Mouse (Mus musculus): ENCODE data around the gene Zfhx3. TPM values are rescaled to one million over a fixed set of nuclear protein-coding genes. Genes with fewer than 3 reads are reported as not detected.

Gene Zfhx3
- polyA plus RNA-seq, 1 experiment from 2014 or later, result 4.4 TPM

DNA sequence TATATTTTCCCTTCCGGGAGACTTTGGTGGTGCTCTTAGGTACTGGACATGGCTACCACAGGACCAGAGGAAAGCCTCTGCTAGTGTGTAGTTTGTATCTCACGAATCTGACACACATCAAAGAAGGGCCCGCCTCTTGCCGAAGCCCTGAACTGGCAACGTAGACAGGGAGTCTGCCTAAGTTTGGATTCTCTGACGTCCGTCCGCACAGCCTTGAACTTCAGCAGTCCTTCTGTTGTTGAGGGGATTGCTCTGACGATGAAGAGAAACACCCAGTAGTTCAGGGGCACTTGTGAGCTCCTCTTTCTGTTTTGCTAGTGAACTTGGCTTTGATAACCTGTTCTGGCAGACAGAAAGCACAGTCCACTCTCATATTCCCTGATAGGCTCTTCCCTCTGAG lies 836.1 kb downstream of the Zfhx3 start:
- WGBS, result 70% methylated on average over 9 of the region's 9 CpGs
- Histone ChIP-seq H3K4me1 (replicated peaks) (peaks cover 17% of the 10 kb centered on the region), H3K4me2 (no peak overlapping the region), H3K4me3 (no peak overlapping the region), H3K9me3 (replicated peaks) (no peaks in the 10 kb centered on the region), H3K27ac (no peak overlapping the region), H3K36me3 (no peaks in the 10 kb centered on the region), H3K27me3 (no peaks in the 10 kb centered on the region), H3K9ac (no peak overlapping the region)
- no peak for ATAC-seq (replicated peaks; ENCODE audit: insufficient number of reproducible peaks, insufficient read depth, low FRiP score, low read depth)

DNA sequence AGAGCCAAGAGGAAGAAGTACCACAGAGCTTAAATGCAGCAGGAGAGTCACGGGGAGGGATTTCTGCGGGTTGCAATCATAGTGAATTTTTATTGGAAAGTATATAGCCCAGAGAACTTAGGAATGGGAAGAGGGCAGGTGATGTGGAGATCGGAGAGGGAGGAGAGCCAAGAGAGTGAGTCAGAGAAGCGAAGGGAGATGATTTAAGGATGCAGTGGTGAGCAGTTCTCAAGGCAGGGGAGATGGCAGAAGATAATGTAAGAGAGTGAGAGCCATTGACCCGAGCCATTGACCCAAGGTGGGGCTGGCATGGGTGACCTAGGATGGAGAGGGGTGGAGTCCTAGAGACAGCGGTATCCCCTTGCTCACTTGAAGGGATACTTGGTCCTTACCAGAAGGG lies 838.3 kb downstream of the Zfhx3 start:
- H3K27me3 ChIP-seq, result no peaks in the 10 kb centered on the region
- no peak overlapping the region for H3K4me3 ChIP-seq
- ATAC-seq (replicated peaks; ENCODE audit: insufficient number of reproducible peaks, insufficient read depth, low FRiP score, low read depth), result no peak
- H3K9me3 ChIP-seq (replicated peaks), result no peaks in the 10 kb centered on the region
- H3K4me1 ChIP-seq (replicated peaks), result peaks cover 14% of the 10 kb centered on the region
- WGBS, result 72% methylated on average over 6 of the region's 6 CpGs
- H3K4me2 ChIP-seq, result no peak overlapping the region
- H3K36me3 ChIP-seq, result no peaks in the 10 kb centered on the region
- H3K27ac ChIP-seq, result no peak overlapping the region
- H3K9ac ChIP-seq, result no peak overlapping the region

DNA sequence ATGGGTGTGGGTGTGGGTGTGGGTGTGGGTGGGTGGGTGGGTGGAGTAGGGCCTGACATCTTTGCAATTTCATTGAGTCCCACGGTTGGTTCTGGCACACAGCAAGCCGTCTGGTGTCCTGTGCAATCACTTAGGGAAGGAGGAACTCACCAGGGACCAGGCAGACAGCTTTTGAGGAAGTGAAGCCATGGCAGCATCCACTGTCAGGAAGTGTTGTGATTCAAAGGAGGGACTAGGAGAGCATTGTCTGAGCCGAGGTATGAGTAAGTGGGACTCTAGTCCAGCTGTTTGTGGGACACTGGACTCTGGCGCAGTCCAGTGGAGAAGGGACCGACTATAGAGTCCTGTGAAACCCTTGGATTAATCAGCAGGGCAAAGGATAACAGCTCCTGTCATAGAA lies 838.7 kb downstream of the Zfhx3 start:
- no peaks in the 10 kb centered on the region for H3K9me3 ChIP-seq (replicated peaks)
- no peak overlapping the region for H3K27ac ChIP-seq
- H3K27me3 ChIP-seq, result no peaks in the 10 kb centered on the region
- ATAC-seq (replicated peaks; ENCODE audit: insufficient number of reproducible peaks, insufficient read depth, low FRiP score, low read depth), result 0 out of 2 replicates have a peak, but pooled peaks have one; percentile 39
- H3K4me2 ChIP-seq, result no peak overlapping the region
- no peak overlapping the region for H3K4me3 ChIP-seq
- 51% methylated on average over 5 of the region's 5 CpGs for WGBS
- no peak overlapping the region for H3K9ac ChIP-seq
- no peaks in the 10 kb centered on the region for H3K36me3 ChIP-seq
- H3K4me1 ChIP-seq (replicated peaks), result peaks cover 14% of the 10 kb centered on the region

DNA sequence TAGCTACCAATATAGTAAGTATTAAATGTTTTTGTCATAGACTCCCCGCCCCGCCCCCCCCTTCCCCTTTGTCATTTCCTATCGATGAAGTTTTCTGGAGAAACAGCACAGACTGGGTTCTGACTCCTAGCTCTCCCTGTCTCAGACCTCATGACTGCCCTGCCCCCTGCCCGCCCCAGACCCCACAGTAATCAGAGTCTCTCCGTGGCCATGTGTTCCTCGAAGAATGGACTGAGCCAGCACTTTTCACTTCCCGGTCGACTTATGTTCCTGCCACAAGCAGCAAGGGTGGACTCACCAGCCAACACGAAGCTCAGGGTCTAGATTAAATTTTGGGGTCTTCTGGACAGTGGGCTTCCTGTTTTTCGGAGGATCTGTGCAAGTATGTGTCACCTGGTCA lies 840.7 kb downstream of the Zfhx3 start:
- Histone ChIP-seq H3K4me2 (no peak overlapping the region), H3K4me3 (no peak overlapping the region), H3K9ac (no peak overlapping the region), H3K9me3 (replicated peaks) (no peaks in the 10 kb centered on the region), H3K4me1 (replicated peaks) (peaks cover 12% of the 10 kb centered on the region), H3K27me3 (no peaks in the 10 kb centered on the region), H3K36me3 (no peaks in the 10 kb centered on the region), H3K27ac (no peak overlapping the region)
- WGBS, result 56% methylated on average over 10 of the region's 10 CpGs
- ATAC-seq (replicated peaks; ENCODE audit: insufficient number of reproducible peaks, insufficient read depth, low FRiP score, low read depth), result no peak

DNA sequence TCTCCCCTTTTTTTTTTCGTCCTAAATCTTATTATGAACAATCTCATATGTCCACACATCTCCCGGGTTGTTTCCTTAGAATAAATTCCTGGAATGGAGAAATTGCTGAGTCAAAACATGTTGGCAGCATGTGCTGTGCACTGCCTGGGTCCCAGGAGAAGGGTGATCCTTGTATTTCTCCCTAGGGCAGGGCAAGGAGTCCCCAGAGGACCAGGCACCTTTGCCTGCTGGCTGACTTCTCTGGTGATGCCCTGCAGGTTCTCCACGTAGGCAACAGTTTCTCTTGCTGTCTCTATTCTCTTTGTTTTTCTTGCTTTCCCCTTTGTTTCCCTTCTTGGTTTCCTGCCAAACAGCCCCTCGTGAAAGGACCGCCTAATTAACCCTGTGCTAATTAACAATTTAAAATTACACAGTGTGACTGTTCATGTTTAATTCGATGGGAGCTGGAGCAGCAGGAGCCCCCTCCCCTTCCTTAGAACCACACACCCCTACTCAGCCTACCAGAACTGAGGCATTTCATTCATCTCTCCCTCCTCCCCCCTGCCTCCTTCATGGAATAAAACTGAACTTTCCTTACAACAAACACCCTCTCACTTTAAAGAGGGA lies 845.8 kb downstream of the Zfhx3 start:
- H3K27ac ChIP-seq, result no peak overlapping the region
- H3K9me3 ChIP-seq (replicated peaks), result 0 out of 2 replicates have a peak, but pooled peaks cover 5% of the 10 kb centered on the region
- H3K9ac ChIP-seq, result no peak overlapping the region
- WGBS, result 43% methylated on average over 6 of the region's 6 CpGs
- H3K4me1 ChIP-seq (replicated peaks), result peaks cover 8% of the 10 kb centered on the region
- ATAC-seq (replicated peaks; ENCODE audit: insufficient number of reproducible peaks, insufficient read depth, low FRiP score, low read depth), result no peak
- no peak overlapping the region for H3K4me2 ChIP-seq
- no peak overlapping the region for H3K4me3 ChIP-seq
- no peaks in the 10 kb centered on the region for H3K27me3 ChIP-seq
- peaks cover 12% of the 10 kb centered on the region for H3K36me3 ChIP-seq

DNA sequence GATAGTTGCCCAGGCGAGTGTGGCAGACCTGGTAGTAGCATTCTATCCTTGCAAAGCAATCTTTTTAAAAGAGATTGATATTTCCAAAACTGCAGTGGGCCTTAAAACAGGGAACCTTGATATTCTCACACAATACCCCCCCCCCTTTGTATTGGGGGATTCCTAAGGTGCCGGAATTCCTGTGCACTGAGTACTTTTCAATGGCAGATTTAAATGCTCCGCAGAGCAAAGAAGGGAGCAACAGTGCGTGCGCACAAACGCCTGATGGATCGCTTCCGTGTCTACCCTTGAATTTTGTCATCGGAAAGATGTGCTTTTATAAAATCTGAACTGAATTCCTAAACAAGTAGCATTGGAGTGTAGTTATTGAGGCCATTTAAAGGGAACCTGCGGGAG lies 846.3 kb downstream of the Zfhx3 start:
- Histone ChIP-seq H3K27ac (no peak overlapping the region), H3K9ac (no peak overlapping the region), H3K27me3 (no peaks in the 10 kb centered on the region), H3K4me2 (no peak overlapping the region), H3K4me3 (no peak overlapping the region), H3K4me1 (replicated peaks) (peaks cover 8% of the 10 kb centered on the region), H3K9me3 (replicated peaks) (0 out of 2 replicates have a peak, but pooled peaks cover 5% of the 10 kb centered on the region), H3K36me3 (peaks cover 15% of the 10 kb centered on the region)
- ATAC-seq (replicated peaks; ENCODE audit: insufficient number of reproducible peaks, insufficient read depth, low FRiP score, low read depth), result no peak
- 76% methylated on average over 10 of the region's 10 CpGs for WGBS

DNA sequence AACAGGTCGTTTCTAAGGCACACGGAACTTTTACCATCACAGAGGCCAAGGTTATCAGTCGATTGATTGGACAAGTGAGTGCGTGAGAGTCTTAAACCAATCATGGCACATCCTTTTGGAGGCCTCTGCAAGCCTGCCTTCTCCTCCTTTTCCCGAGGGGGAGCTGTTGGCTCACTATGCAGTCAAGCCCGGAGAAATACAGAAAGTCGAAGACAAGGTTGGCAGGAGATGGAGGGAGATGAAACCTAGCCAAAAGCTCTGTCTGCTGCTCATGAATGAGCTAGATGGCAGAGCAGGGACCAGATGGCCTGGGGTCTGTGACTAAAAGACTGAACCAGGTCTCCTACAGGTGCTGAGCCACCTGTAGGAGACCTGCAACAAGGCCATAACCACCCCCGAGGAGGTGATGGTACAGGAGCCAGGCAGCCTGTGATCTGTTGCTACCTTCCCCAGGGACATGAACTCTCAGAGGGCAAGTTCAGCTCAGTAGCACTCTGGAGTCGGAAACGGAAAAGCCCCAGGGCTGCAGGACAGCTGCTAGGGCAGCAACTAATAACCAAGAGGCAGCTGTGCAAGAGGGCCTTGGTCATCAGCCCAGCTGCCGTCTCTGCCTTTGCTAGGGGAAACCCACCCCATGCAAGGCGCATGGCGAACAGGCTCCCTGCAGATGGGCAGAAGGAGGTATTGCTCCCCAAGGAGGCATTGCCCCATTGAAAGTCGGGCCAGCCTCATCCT lies 848.3 kb downstream of the Zfhx3 start:
- H3K27ac ChIP-seq, result no peak overlapping the region
- no peak overlapping the region for H3K9ac ChIP-seq
- H3K36me3 ChIP-seq, result peaks cover 34% of the 10 kb centered on the region
- H3K4me1 ChIP-seq (replicated peaks), result peaks cover 8% of the 10 kb centered on the region
- 57% methylated on average over 14 of the region's 14 CpGs for WGBS
- no peak overlapping the region for H3K4me3 ChIP-seq
- no peak overlapping the region for H3K4me2 ChIP-seq
- H3K9me3 ChIP-seq (replicated peaks), result peaks cover 5% of the 10 kb centered on the region; the same call in 1 of the 2 replicates
- H3K27me3 ChIP-seq, result no peaks in the 10 kb centered on the region
- no peak for ATAC-seq (replicated peaks; ENCODE audit: insufficient number of reproducible peaks, insufficient read depth, low FRiP score, low read depth)

DNA sequence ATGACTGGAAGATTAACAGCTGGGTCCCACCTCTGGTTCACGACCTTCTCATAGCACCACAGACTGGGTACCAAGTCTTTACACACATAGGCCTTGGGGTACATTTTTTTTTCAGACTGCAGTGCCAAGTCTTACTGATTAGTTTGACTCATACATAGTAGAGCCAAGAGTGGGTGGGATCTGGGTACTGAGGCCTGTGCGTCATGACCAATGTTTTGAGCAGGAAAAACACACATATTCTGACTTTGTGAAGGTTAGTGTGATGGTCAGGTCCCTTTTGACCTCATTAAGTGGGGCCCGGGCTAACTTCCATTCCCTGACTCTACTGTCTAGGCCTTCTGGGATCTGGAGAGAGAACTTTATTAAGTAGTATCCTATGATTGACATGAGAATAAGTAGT lies 853.6 kb downstream of the Zfhx3 start:
- H3K4me2 ChIP-seq, result no peak overlapping the region
- no peak overlapping the region for H3K4me3 ChIP-seq
- 90% methylated on average over 3 of the region's 3 CpGs for WGBS
- H3K27me3 ChIP-seq, result no peaks in the 10 kb centered on the region
- H3K27ac ChIP-seq, result no peak overlapping the region
- peaks cover 15% of the 10 kb centered on the region for H3K4me1 ChIP-seq (replicated peaks)
- H3K36me3 ChIP-seq, result peaks cover 44% of the 10 kb centered on the region
- H3K9me3 ChIP-seq (replicated peaks), result peaks cover 5% of the 10 kb centered on the region; the same call in 1 of the 2 replicates
- no peak for ATAC-seq (replicated peaks; ENCODE audit: insufficient number of reproducible peaks, insufficient read depth, low FRiP score, low read depth)
- H3K9ac ChIP-seq, result no peak overlapping the region

DNA sequence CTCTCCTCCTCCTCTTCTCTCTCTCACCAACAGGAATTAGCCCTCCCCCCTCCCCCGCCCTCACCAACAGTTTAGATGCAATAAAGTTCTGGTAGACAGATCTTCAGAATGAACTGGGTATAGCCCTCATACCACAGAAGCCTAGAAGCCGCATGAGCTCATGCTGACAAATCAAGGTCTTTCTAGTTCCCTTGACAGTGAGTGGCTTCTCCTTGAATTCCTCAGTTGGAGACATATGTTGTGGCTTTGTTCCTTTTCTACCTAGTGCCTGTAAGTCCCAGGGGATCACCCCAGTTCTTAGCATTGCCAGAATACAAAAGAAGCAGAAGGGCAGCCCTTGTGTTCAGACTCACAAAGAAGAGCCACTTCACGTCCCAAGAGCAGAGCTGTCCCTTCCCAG lies 854.4 kb downstream of the Zfhx3 start:
- Histone ChIP-seq H3K9me3 (replicated peaks) (peaks cover 5% of the 10 kb centered on the region; the same call in 1 of the 2 replicates), H3K27ac (0 out of 2 replicates have a peak overlapping the region, but pooled peaks have one; percentile 60), H3K36me3 (peaks cover 45% of the 10 kb centered on the region), H3K4me1 (replicated peaks) (peaks cover 14% of the 10 kb centered on the region), H3K9ac (no peak overlapping the region), H3K27me3 (no peaks in the 10 kb centered on the region), H3K4me2 (no peak overlapping the region), H3K4me3 (no peak overlapping the region)
- no peak for ATAC-seq (replicated peaks; ENCODE audit: insufficient number of reproducible peaks, insufficient read depth, low FRiP score, low read depth)
- 87% methylated on average over 3 of the region's 3 CpGs for WGBS

DNA sequence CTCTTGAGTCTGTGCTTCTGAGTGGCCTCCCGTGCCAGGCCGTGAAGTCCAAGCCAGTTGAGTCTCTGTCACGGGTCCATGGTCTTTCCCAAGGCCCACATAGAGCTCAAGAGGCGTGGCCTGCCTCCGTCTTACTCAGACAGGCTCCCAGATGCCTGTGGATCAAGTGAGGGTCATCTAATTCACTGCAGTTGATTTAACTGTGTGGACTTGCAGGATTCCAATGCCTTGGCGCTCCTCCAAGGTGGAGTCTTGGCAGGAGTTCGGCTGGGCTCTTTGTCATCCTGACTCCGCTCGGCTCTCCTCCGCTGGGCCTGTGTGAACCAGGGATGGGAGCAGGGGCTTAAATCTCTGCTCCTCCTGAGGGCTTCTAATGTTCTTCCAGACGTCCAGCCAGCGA lies 855.6 kb downstream of the Zfhx3 start:
- no peak overlapping the region for H3K9ac ChIP-seq
- no peak overlapping the region for H3K4me3 ChIP-seq
- peak; percentile 67 for ATAC-seq (replicated peaks; ENCODE audit: insufficient number of reproducible peaks, insufficient read depth, low FRiP score, low read depth)
- no peaks in the 10 kb centered on the region for H3K27me3 ChIP-seq
- 28% methylated on average over 12 of the region's 12 CpGs for WGBS
- no peak overlapping the region for H3K4me2 ChIP-seq
- peaks cover 14% of the 10 kb centered on the region for H3K4me1 ChIP-seq (replicated peaks)
- peaks cover 37% of the 10 kb centered on the region for H3K36me3 ChIP-seq
- peak overlapping the region; percentile 60 for H3K27ac ChIP-seq
- no peaks in the 10 kb centered on the region; the same call in 1 of the 2 replicates for H3K9me3 ChIP-seq (replicated peaks)

DNA sequence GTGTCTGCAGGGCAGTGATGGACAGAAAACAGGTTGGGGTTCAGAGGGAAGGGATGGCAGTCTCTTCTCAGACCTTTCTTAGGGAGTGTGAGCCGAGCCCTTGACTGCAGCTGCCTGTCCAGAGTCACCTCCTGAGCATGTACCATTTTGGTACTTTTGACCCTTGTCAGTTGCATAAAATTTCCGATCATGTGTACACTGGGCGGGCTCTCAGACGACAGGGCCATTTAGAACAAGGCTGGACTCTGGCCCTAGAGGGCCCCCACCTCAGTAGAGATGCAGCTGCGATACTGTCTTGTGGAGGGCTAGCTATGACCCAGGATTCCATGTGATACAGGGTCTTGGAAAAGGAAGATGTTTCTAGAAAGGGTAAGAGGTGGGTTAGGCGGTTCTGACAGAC lies 856.8 kb downstream of the Zfhx3 start:
- H3K4me3 ChIP-seq, result no peak overlapping the region
- ATAC-seq (replicated peaks; ENCODE audit: insufficient number of reproducible peaks, insufficient read depth, low FRiP score, low read depth), result no peak
- H3K4me2 ChIP-seq, result no peak overlapping the region
- H3K9me3 ChIP-seq (replicated peaks), result no peaks in the 10 kb centered on the region; the same call in 1 of the 2 replicates
- no peaks in the 10 kb centered on the region for H3K27me3 ChIP-seq
- H3K27ac ChIP-seq, result no peak overlapping the region
- H3K9ac ChIP-seq, result no peak overlapping the region
- 88% methylated on average over 6 of the region's 6 CpGs for WGBS
- H3K4me1 ChIP-seq (replicated peaks), result peaks cover 14% of the 10 kb centered on the region
- peaks cover 27% of the 10 kb centered on the region for H3K36me3 ChIP-seq

DNA sequence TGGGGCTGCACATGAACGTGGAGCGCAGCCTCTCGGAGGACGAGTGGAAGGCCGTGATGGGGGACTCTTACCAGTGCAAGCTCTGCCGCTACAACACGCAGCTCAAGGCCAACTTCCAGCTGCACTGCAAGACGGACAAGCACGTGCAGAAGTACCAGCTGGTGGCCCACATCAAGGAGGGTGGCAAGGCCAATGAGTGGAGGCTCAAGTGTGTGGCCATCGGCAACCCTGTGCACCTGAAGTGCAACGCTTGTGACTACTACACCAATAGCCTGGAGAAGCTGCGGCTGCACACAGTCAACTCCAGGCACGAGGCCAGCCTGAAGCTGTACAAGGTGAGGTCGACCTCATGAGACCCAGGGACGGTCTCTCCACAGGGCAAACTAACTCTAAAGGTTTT lies 857.9 kb downstream of the Zfhx3 start:
- Histone ChIP-seq H3K4me2 (no peak overlapping the region), H3K9ac (no peak overlapping the region), H3K4me1 (replicated peaks) (peaks cover 18% of the 10 kb centered on the region), H3K36me3 (peaks cover 17% of the 10 kb centered on the region), H3K27ac (no peak overlapping the region), H3K4me3 (no peak overlapping the region), H3K9me3 (replicated peaks) (no peaks in the 10 kb centered on the region), H3K27me3 (no peaks in the 10 kb centered on the region)
- 92% methylated on average over 15 of the region's 15 CpGs for WGBS
- ATAC-seq (replicated peaks; ENCODE audit: insufficient number of reproducible peaks, insufficient read depth, low FRiP score, low read depth), result no peak

All from heart, embryonic 15.5 days (tissue).